Mouse (Mus musculus): Measurements from ENCODE around the gene Fnip2. TPM values are rescaled to one million over a fixed set of nuclear protein-coding genes. Genes with fewer than 3 reads are reported as not detected.
"Not testable (repeated sequence)": the region's sequence is repeated elsewhere in the genome, so short reads cannot be mapped to it uniquely, and the experiment has no call there.

Fnip2 gene
- total and polyA plus RNA-seq, 3 experiments = 0.21 to 0.71 (median 0.31) TPM

DNA sequence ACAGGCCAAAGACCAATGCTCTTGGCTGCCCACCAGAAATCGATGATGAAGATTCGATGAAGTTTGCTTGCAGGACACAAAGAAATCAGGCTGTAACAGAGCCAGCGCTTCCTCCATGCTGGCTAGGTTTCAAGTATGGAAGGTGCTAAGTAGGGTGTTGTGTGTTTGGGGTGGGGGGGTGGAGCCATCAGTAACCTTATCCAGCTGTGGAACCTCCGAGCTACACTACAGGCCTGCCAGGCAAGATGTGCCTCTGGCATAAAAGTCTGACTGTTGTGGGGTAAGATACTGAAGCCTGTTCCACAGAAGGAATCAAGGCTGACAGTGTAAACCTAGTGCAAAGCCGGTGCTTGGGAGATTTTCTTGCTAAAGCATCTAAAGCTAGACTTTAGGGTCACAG is 119.2 kb downstream of the Fnip2 start:
- Histone ChIP-seq H3K27me3 (replicated peaks) (no peaks in the 10 kb centered on the region), H3K79me2 (replicated peaks; ENCODE audit: control insufficient read depth, extremely low read depth, insufficient read depth, poor library complexity, severe bottlenecking) (no peaks in the 10 kb centered on the region), H3K36me3 (replicated peaks in 1 of 2; ENCODE audit: control insufficient read depth in 1 of 2, insufficient read depth in 1 of 2, low read length in 1 of 2) (no peaks in the 10 kb centered on the region), H3K27ac (ENCODE audit: insufficient read depth, low read depth) (no peak overlapping the region), H3K4me3 (replicated peaks in 1 of 3; ENCODE audit: low read depth in 2 of 3, low read length in 2 of 3, poor library complexity in 1 of 3) (no peak overlapping the region), H3K4me1 (ENCODE audit: control insufficient read depth in 1 of 2, insufficient read depth in 2 of 2) (no peaks in the 10 kb centered on the region), H3K4me2 (ENCODE audit: insufficient read depth, low read depth, poor library complexity, severe bottlenecking) (no peak overlapping the region), H3K9ac (ENCODE audit: insufficient read depth, low read depth) (no peak overlapping the region), H3K9me3 (replicated peaks; ENCODE audit: low read length) (no peaks in the 10 kb centered on the region)
- no peak for DNase-seq (ENCODE audit: extremely low read depth)
- dilution Hi-C loops (cut with MboI; ENCODE audit: extremely low pct_ligation_motif_present, extremely low pct_unique_long_range_greater_than_20kb, low sequenced_read_pairs) = no loop called here
- in situ Hi-C loops (cut with MboI; ENCODE audit: low pct_ligation_motif_present, low pct_unique_long_range_greater_than_20kb, low sequenced_read_pairs) = no loop called here
- TF ChIP-seq NELFE (IDR thresholded peaks at IDR 0.05; ENCODE audit: low read depth, low read length) (no peak), MAX (IDR thresholded peaks at IDR 0.05; ENCODE audit: low read length) (no peak), MAZ (IDR thresholded peaks at IDR 0.05; ENCODE audit: low read depth, low read length) (no peak), MXI1 (IDR thresholded peaks at IDR 0.05; ENCODE audit: low read depth, low read length) (no peak), ZC3H11A (IDR thresholded peaks at IDR 0.05; ENCODE audit: low read depth, low read length) (no peak), BHLHE40 (IDR thresholded peaks at IDR 0.05; ENCODE audit: low read depth, low read length) (no peak)

DNA sequence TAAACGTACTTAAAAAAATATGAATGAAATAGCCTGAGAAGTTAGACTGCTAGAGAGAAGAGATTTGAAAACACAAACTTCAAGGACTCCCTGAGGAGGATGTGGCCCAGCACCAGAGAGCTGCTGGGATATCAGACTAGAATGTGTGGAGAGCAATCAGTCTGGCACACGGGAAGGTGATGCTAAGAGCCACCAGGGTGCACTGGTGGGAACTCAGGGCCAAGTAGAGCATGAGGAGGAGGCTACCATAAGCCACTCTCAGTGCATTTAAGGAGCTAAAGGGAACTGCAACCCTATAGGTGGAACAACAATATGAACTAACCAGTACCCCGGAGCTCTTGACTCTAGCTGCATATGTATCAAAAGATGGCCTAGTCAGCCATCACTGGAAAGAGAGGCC is 120.9 kb downstream of the Fnip2 start:
- not testable (repeated sequence) for H3K9me3 ChIP-seq (replicated peaks; ENCODE audit: low read length)

DNA sequence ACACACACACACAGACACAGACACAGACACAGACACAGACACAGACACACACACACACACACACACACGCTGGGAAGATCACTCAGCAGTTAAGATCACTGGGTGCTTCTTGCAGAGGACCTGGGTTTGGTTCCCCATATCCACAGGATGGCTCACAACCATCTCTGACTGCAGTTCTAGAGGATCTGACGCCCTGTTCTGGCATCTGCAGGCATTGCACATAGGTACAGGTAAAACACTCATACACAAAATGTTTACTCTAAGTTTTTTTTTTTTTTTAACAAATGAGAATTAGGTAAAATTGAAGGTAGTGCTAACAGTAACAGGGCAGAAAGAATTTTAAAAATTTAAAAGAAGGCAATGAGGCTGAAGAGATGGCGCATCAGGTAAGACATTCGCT is 121.5 kb downstream of the Fnip2 start:
- DNase-seq (ENCODE audit: extremely low read depth) = no peak
- Histone ChIP-seq H3K9ac (ENCODE audit: insufficient read depth, low read depth) (no peak overlapping the region), H3K4me3 (replicated peaks in 1 of 3; ENCODE audit: low read depth in 2 of 3, low read length in 2 of 3, poor library complexity in 1 of 3) (no peak overlapping the region), H3K27me3 (replicated peaks) (no peaks in the 10 kb centered on the region), H3K4me2 (ENCODE audit: insufficient read depth, low read depth, poor library complexity, severe bottlenecking) (no peak overlapping the region), H3K4me1 (ENCODE audit: control insufficient read depth in 1 of 2, insufficient read depth in 2 of 2) (no peaks in the 10 kb centered on the region), H3K9me3 (replicated peaks; ENCODE audit: low read length) (no peaks in the 10 kb centered on the region), H3K27ac (ENCODE audit: insufficient read depth, low read depth) (no peak overlapping the region), H3K79me2 (replicated peaks; ENCODE audit: control insufficient read depth, extremely low read depth, insufficient read depth, poor library complexity, severe bottlenecking) (no peaks in the 10 kb centered on the region), H3K36me3 (replicated peaks in 1 of 2; ENCODE audit: control insufficient read depth in 1 of 2, insufficient read depth in 1 of 2, low read length in 1 of 2) (no peaks in the 10 kb centered on the region)
- no peak for TF ChIP-seq SMC3 (IDR thresholded peaks at IDR 0.05; ENCODE audit: low read depth, low read length)
- no peak for TF ChIP-seq KAT2A (IDR thresholded peaks at IDR 0.05; ENCODE audit: insufficient replicate concordance, low read length)
- TF ChIP-seq UBTF (IDR thresholded peaks at IDR 0.05; ENCODE audit: low read depth, low read length) = no peak
- no peak for TF ChIP-seq POLR2AphosphoS2 (IDR thresholded peaks at IDR 0.05; ENCODE audit: low read depth, low read length)
- no peak for TF ChIP-seq ZMIZ1 (IDR thresholded peaks at IDR 0.05; ENCODE audit: low read depth, low read length)
- no peak for TF ChIP-seq NRF1 (IDR thresholded peaks at IDR 0.05; ENCODE audit: low read depth, low read length)
- TF ChIP-seq E2F4 (IDR thresholded peaks at IDR 0.05; ENCODE audit: insufficient replicate concordance, low read depth, low read length) = no peak
- dilution Hi-C loops (cut with MboI; ENCODE audit: extremely low pct_ligation_motif_present, extremely low pct_unique_long_range_greater_than_20kb, low sequenced_read_pairs) = no loop called here
- in situ Hi-C loops (cut with MboI; ENCODE audit: low pct_ligation_motif_present, low pct_unique_long_range_greater_than_20kb, low sequenced_read_pairs) = no loop called here

More for the DNA sequence above, 120.9 kb downstream of the Fnip2 start:
- H3K4me1 ChIP-seq (ENCODE audit: control insufficient read depth in 1 of 2, insufficient read depth in 2 of 2); in situ Hi-C loops (cut with MboI; ENCODE audit: low pct_ligation_motif_present, low pct_unique_long_range_greater_than_20kb, low sequenced_read_pairs); H3K9ac ChIP-seq (ENCODE audit: insufficient read depth, low read depth); dilution Hi-C loops (cut with MboI; ENCODE audit: extremely low pct_ligation_motif_present, extremely low pct_unique_long_range_greater_than_20kb, low sequenced_read_pairs); H3K4me2 ChIP-seq (ENCODE audit: insufficient read depth, low read depth, poor library complexity, severe bottlenecking); H3K79me2 ChIP-seq (replicated peaks; ENCODE audit: control insufficient read depth, extremely low read depth, insufficient read depth, poor library complexity, severe bottlenecking); H3K36me3 ChIP-seq (replicated peaks in 1 of 2; ENCODE audit: control insufficient read depth in 1 of 2, insufficient read depth in 1 of 2, low read length in 1 of 2); H3K27me3 ChIP-seq (replicated peaks); H3K27ac ChIP-seq (ENCODE audit: insufficient read depth, low read depth); H3K4me3 ChIP-seq (replicated peaks in 1 of 3; ENCODE audit: low read depth in 2 of 3, low read length in 2 of 3, poor library complexity in 1 of 3); DNase-seq (ENCODE audit: extremely low read depth): not testable (repeated sequence)

Data from CH12.LX (cell line).